Mouse (Mus musculus) MEL (cell line): ENCODE measurements around the gene Notch2. TPM values are rescaled to one million over a fixed set of nuclear protein-coding genes. Genes with fewer than 3 reads are reported as not detected.
A peak's percentile ranks its signal among the peaks of the same experiment; 100 is the strongest.
"Not testable (repeated sequence)": the region's sequence is repeated elsewhere in the genome, so short reads cannot be mapped to it uniquely, and the experiment has no call there.

ENCODE experiments used
- DNase-seq: peaks from one replicate; pipeline ENCODE4 v3.0.0; 2011; ENCODE audit warnings: low read depth, low spot score
- H3K27ac ChIP-seq: 2 replicates; pipeline ENCODE4 v1.5.1; 2012; ENCODE audit warnings: low read depth, mild to moderate bottlenecking, control low read depth, low read length, moderate library complexity; ENCODE audit not compliant: control insufficient read depth
- H3K27me3 ChIP-seq, 2 experiments: fragments of 150-350 bp in 1 of 2; sonication (generic) in 1 of 2; 2 replicates each; pipeline ENCODE4 v1.6.1; 2012; ENCODE audit warnings: low read length in 2 of 2, mild to moderate bottlenecking in 2 of 2, improper control_type of control experiment in 1 of 2, moderate library complexity in 1 of 2; ENCODE audit not compliant: insufficient read depth in 2 of 2, control insufficient read depth in 1 of 2
- H3K36me3 ChIP-seq, 2 experiments: 2 replicates each; pipeline ENCODE4 v1.6.1; 2012 to 2014; ENCODE audit warnings: low read length in 2 of 2, improper control_type of control experiment in 1 of 2, inconsistent platforms in 1 of 2, mild to moderate bottlenecking in 1 of 2; ENCODE audit not compliant: insufficient read depth in 2 of 2, control insufficient read depth in 1 of 2
- H3K4me1 ChIP-seq, 2 experiments: fragments of 150-350 bp in 1 of 2; sonication (generic) in 1 of 2; 2 replicates each; pipeline ENCODE4 v1.6.1; 2012; ENCODE audit warnings: low read length in 2 of 2, improper control_type of control experiment in 1 of 2, mild to moderate bottlenecking in 1 of 2; ENCODE audit not compliant: insufficient read depth in 2 of 2, control insufficient read depth in 1 of 2
- H3K4me3 ChIP-seq, 2 experiments: fragments of 150-350 bp in 1 of 2; sonication (generic) in 1 of 2; 2 replicates each; pipeline ENCODE4 v1.5.1; 2012; ENCODE audit warnings: low read depth in 2 of 2, low read length in 2 of 2, mild to moderate bottlenecking in 2 of 2, moderate library complexity in 2 of 2, control low read depth in 1 of 2, improper control_type of control experiment in 1 of 2; ENCODE audit not compliant: control insufficient read depth in 1 of 2, insufficient read depth in 1 of 2
- H3K79me2 ChIP-seq: 2 replicates; pipeline ENCODE4 v1.6.1; 2012; ENCODE audit warnings: mild to moderate bottlenecking, low read length, moderate library complexity; ENCODE audit not compliant: control insufficient read depth, poor library complexity, insufficient read depth
- H3K9ac ChIP-seq: 2 replicates; pipeline ENCODE4 v1.6.1; 2012; ENCODE audit warnings: low read depth, mild to moderate bottlenecking, control low read depth, low read length, moderate library complexity; ENCODE audit not compliant: control insufficient read depth, poor library complexity, severe bottlenecking
- H3K9me3 ChIP-seq: fragments of 150-350 bp; sonication (generic); replicated peaks from 2 replicates; pipeline ENCODE4 v1.6.1; 2012; ENCODE audit warnings: mild to moderate bottlenecking, low read length, improper control_type of control experiment, moderate library complexity; ENCODE audit not compliant: insufficient read depth
- CTCF ChIP-seq, 3 experiments: IDR thresholded peaks in 2 of 3; conservative IDR thresholded peaks in 1 of 3; 2 replicates each; pipeline ENCODE4 v1.5.1; 2011 to 2012; ENCODE audit warnings: low read length in 3 of 3, low read depth in 2 of 3, mild to moderate bottlenecking in 2 of 3, improper control_type of control experiment in 1 of 3, inconsistent platforms in 1 of 3, mixed read lengths in 1 of 3, moderate library complexity in 1 of 3; ENCODE audit not compliant: control insufficient read depth in 1 of 3, insufficient read depth in 1 of 3, poor library complexity in 1 of 3, severe bottlenecking in 1 of 3
- E2F4 ChIP-seq: IDR thresholded peaks from 2 replicates; pipeline ENCODE4 v1.6.1; 2011; ENCODE audit warnings: low read depth, low read length, improper control_type of control experiment, borderline replicate concordance
- GABPA ChIP-seq: IDR thresholded peaks from 2 replicates; pipeline ENCODE4 v1.6.1; 2012; ENCODE audit warnings: low read depth, mild to moderate bottlenecking, inconsistent platforms, low read length, improper control_type of control experiment, moderate library complexity
- KAT2A ChIP-seq: conservative IDR thresholded peaks from 2 replicates; pipeline ENCODE4 v1.6.1; 2012; ENCODE audit warnings: low read depth, low read length, improper control_type of control experiment, inconsistent platforms
- MAFK ChIP-seq: IDR thresholded peaks from 2 replicates; pipeline ENCODE4 v1.6.1; 2011; ENCODE audit warnings: low read depth, mild to moderate bottlenecking, low read length, improper control_type of control experiment, borderline replicate concordance
- MEF2A ChIP-seq: IDR thresholded peaks from 2 replicates; pipeline ENCODE4 v1.6.1; 2014; ENCODE audit warnings: low read depth, mild to moderate bottlenecking, inconsistent platforms, low read length, improper control_type of control experiment; ENCODE audit not compliant: poor library complexity, insufficient replicate concordance, severe bottlenecking; ENCODE audit errors: extremely low read depth
- MYC ChIP-seq: IDR thresholded peaks from 2 replicates; pipeline ENCODE4 v1.6.1; 2011; ENCODE audit warnings: low read depth, mild to moderate bottlenecking, low read length, improper control_type of control experiment, moderate library complexity
- POLR2AphosphoS2 ChIP-seq: IDR thresholded peaks from 2 replicates; pipeline ENCODE4 v1.6.1; 2011; ENCODE audit warnings: low read length, improper control_type of control experiment
- RAD21 ChIP-seq: IDR thresholded peaks from 2 replicates; pipeline ENCODE4 v1.6.1; 2011; ENCODE audit warnings: mild to moderate bottlenecking, low read depth, low read length, improper control_type of control experiment
- SIN3A ChIP-seq: IDR thresholded peaks from 2 replicates; pipeline ENCODE4 v1.6.1; 2012; ENCODE audit warnings: low read length, improper control_type of control experiment, inconsistent platforms
- SMC3 ChIP-seq: IDR thresholded peaks from 2 replicates; pipeline ENCODE4 v1.6.1; 2011; ENCODE audit warnings: low read depth, low read length, improper control_type of control experiment
- UBTF ChIP-seq: IDR thresholded peaks from 2 replicates; pipeline ENCODE4 v1.6.1; 2012; ENCODE audit warnings: low read depth, mild to moderate bottlenecking, inconsistent platforms, low read length, improper control_type of control experiment, moderate library complexity, borderline replicate concordance; ENCODE audit not compliant: insufficient read depth
- ZC3H11A ChIP-seq: IDR thresholded peaks from 2 replicates; pipeline ENCODE4 v1.6.1; 2012; ENCODE audit warnings: low read depth, mild to moderate bottlenecking, inconsistent platforms, low read length, improper control_type of control experiment
- ZKSCAN1 ChIP-seq: IDR thresholded peaks from 2 replicates; pipeline ENCODE4 v1.6.1; 2012; ENCODE audit warnings: low read depth, mild to moderate bottlenecking, inconsistent platforms, low read length, improper control_type of control experiment, moderate library complexity
- ZMIZ1 ChIP-seq: IDR thresholded peaks from 2 replicates; pipeline ENCODE4 v1.6.1; 2012; ENCODE audit warnings: low read depth, mild to moderate bottlenecking, inconsistent platforms, low read length, improper control_type of control experiment, moderate library complexity
- polyA plus RNA-seq, 2 experiments: library from polyadenylated mRNA; stranded (reverse) in 1 of 2; unstranded in 1 of 2; fragments of >175 nt in 1 of 2; fragments of >200 nt in 1 of 2; gene quantifications; 2 replicates each; pipeline versions ENCODE4 v1.2.1 to v1.2.4; 2012; ENCODE audit warnings: low replicate concordance in 2 of 2, low read depth in 1 of 2; ENCODE audit not compliant: insufficient read length in 2 of 2, insufficient read depth in 1 of 2, missing spikeins in 1 of 2
- total RNA-seq: library from RNA; depleted of rRNA; stranded (reverse); fragments of 300-350 nt; gene quantifications from 2 replicates; pipeline ENCODE4 v1.2.3, GENCODE M21; 2012

Notch2 gene
- total and polyA plus RNA-seq, 3 experiments = 16.2 to 36.6 (median 16.6) TPM

DNA sequence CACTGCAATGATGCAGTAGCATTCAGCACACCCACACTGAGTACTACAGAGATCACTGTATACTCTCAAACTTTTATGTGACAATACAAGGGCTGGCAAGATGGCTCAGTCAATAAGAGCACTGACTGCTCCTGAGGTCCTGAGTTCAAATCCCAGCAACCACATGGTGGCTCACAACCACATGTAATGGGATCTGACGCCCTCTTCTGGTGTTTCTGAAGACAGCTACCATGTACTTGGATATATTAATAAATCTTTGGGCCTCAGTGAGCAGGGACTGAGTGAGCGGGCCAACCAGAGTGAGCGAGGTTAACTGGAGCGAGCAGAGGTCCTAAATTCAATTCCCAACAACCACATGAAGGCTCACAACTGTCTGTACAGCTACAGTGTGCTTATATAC is 118.8 kb downstream of the Notch2 start:
- H3K27me3 ChIP-seq, H3K36me3 ChIP-seq, H3K4me1 ChIP-seq, H3K9ac ChIP-seq, H3K79me2 ChIP-seq, H3K4me3 ChIP-seq, H3K27ac ChIP-seq, H3K9me3 ChIP-seq: not testable (repeated sequence)
- TF ChIP-seq CTCF (IDR thresholded peaks at IDR 0.05 in 2 of 3, conservative IDR thresholded peaks at IDR 0.05 in 1 of 3; ENCODE audit: control insufficient read depth in 1 of 3, insufficient read depth in 1 of 3, low read depth in 2 of 3, low read length in 3 of 3, poor library complexity in 1 of 3, severe bottlenecking in 1 of 3) (peak in 2 of 3 experiments; percentile 24 to 46; a peak in 2 of 6 replicates), SMC3 (peak; percentile 61), RAD21 (peak; percentile 48), ZC3H11A (peak; percentile 59), MYC (0 out of 2 replicates have a peak, but pooled peaks have one; percentile 35)
- peak; percentile 19 for DNase-seq

- DNase-seq = no peak
- Histone ChIP-seq H3K36me3 (peaks cover 0 to 3% of the 10 kb centered on the region in 2 experiments; a peak in 2 of 4 replicates), H3K27me3 (no peaks in the 10 kb centered on the region)
Measured at GRCm38 (mm10) chr3:98132636-98133035, 119.3 kb downstream of the Notch2 start.

GRCm38 (mm10) chr3:98141456-98141855 is 128.1 kb downstream of the Notch2 start:
- Histone ChIP-seq H3K79me2 (no peaks in the 10 kb centered on the region), H3K27me3 (no peaks in the 10 kb centered on the region), H3K27ac (no peak overlapping the region), H3K9me3 (no peaks in the 10 kb centered on the region), H3K36me3 (peaks cover 0 to 11% of the 10 kb centered on the region in 2 experiments; a peak in 2 of 4 replicates), H3K4me1 (no peaks in the 10 kb centered on the region), H3K4me3 (no peak overlapping the region), H3K9ac (no peak overlapping the region)
- TF ChIP-seq SMC3 (no peak), POLR2AphosphoS2 (no peak), ZMIZ1 (no peak), SIN3A (no peak), GABPA (no peak), E2F4 (no peak)
- DNase-seq = no peak

More at GRCm38 (mm10) chr3:98132636-98133035, 119.3 kb downstream of the Notch2 start:
- Histone ChIP-seq H3K27ac (no peak overlapping the region), H3K9me3 (no peaks in the 10 kb centered on the region), H3K4me1 (no peaks in the 10 kb centered on the region), H3K9ac (no peak overlapping the region), H3K79me2 (no peaks in the 10 kb centered on the region), H3K4me3 (no peak overlapping the region)
- TF ChIP-seq MAFK = no peak
- no peak for TF ChIP-seq ZMIZ1
- TF ChIP-seq ZKSCAN1 = no peak
- no peak for TF ChIP-seq CTCF (IDR thresholded peaks at IDR 0.05 in 2 of 3, conservative IDR thresholded peaks at IDR 0.05 in 1 of 3; ENCODE audit: control insufficient read depth in 1 of 3, insufficient read depth in 1 of 3, low read depth in 2 of 3, low read length in 3 of 3, poor library complexity in 1 of 3, severe bottlenecking in 1 of 3)
- TF ChIP-seq MEF2A = no peak
- no peak for TF ChIP-seq SMC3
- TF ChIP-seq UBTF = no peak
- TF ChIP-seq KAT2A = no peak
- TF ChIP-seq GABPA = no peak
